Mouse (Mus musculus): Measurements from ENCODE around the gene Sipa1l1.
A peak's percentile ranks its signal among the peaks of the same experiment; 100 is the strongest.

Gene Sipa1l1

GRCm38 (mm10) chr12:82175709-82176108, 6.6 kb downstream of the Sipa1l1 start:
- peak; percentile 23 for DNase-seq (ENCODE audit: low read depth)

DNA sequence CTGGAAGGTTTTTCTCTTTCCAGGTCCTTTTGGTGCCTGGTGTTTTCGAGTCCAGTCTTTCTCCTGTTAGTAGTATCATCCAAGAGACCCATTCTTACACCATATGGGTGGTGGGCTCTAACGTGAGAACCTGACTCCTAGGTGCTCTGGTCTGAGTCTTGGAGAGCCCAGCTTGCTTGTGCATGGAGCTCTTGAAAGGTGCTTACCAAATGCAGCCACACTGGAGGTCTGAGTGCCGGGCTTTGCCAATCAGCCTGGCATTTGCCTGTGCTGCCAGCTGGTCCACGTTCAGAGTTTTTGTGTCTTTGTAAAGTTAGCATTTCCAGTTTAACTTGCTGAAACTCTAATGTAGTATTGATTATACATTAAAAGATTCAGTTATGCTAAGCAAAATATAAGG, 9.5 kb downstream of the Sipa1l1 start:
- no peak for DNase-seq (ENCODE audit: low read depth)

- DNase-seq (ENCODE audit: low read depth), result no peak
Observed at GRCm38 (mm10) chr12:82179626-82180025, 10.5 kb downstream of the Sipa1l1 start.

- peak; percentile 33 for DNase-seq (ENCODE audit: low read depth)
Observed at GRCm38 (mm10) chr12:82186156-82186555, 17.0 kb downstream of the Sipa1l1 start.

DNA sequence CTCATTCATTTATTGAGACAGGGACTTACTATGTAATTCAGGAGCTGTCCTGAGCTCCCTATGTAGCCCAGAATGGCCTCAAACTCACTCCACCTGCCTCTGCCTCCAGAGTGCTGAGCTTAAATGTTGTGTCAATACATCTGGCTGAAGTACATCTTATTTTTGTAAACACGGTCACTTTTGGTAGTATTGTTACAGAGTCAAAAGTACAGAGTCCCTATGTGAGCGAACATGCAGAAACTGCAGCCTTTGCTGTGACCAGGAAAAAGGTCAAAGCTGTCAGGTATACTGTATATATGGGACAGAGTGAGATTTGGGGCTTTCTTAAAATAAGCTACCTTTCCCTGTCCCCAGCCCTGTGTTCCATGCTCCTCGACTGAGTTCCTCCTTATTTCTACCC, 17.6 kb downstream of the Sipa1l1 start:
- DNase-seq (ENCODE audit: low read depth), result no peak

DNA sequence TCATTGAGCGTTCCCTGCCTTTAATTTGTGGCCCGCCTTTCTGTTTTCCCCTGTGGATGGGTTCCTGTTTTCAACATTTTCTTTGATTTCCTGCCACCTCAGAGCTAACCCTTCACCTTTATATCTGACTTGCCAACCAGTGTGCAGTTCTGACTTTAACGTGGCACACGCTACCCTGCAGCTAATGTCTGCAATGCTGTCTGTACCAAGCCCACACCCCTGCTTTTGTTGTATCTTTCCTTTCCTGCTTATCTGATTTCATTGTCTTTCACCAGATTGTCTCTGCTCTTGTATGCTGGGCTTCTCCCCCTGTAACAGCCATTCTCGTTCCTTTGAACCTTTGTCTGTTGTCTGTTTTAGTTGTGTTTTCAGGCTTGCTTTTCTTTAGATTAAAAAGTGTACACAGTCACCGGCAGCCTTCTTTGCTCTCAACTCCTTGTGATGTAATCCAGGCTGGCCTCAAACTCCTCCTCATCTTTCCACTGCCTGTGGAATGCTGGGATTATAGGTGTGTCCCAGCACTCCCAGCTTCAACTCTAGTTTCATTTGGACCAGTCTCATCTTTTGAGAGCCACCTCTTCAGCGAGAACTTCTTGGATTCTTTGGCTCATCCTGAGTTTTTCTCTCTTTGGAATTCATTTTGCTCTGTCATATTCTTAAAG, 18.2 kb downstream of the Sipa1l1 start:
- DNase-seq (ENCODE audit: low read depth), result peak; percentile 76

DNA sequence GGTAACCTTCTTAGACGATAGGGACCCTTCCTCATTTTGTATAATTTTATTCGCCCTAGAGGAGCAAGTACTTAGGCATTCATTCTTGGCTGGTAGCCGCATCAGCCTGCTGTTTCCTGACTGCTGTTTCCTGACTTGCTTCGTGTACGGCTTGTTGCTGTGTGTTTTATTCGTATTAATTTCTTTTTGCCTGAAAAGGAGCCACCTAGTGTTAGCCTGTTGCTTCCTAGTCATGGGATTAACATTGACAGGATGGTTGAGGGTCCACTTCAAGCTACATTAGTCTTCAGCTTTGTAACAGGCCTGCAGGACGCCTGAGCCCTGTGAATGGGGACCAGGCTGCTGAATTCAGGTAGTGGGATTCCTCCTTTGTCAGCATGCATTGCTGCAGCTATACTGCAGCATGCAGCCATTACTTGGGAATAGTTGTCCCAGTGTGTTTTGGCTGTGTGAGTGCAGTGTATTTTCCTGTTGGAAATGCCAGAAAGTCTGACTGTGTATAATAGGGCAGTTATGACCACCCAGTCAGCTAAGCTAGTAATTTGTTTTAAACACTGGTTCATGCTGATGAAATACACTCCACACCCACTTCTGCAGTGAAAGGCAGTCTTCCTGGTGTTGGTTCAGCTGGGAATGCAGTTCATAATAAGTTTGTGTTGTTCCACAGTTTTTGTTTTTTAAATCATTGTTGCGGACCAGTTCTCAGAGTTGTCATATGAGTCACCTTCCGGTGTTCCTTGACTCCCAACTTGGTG, 19.4 kb downstream of the Sipa1l1 start:
- DNase-seq (ENCODE audit: low read depth), result peak; percentile 42

- DNase-seq (ENCODE audit: low read depth), result peak; percentile 41
Observed at GRCm38 (mm10) chr12:82189076-82189675, 20.1 kb downstream of the Sipa1l1 start.

DNA sequence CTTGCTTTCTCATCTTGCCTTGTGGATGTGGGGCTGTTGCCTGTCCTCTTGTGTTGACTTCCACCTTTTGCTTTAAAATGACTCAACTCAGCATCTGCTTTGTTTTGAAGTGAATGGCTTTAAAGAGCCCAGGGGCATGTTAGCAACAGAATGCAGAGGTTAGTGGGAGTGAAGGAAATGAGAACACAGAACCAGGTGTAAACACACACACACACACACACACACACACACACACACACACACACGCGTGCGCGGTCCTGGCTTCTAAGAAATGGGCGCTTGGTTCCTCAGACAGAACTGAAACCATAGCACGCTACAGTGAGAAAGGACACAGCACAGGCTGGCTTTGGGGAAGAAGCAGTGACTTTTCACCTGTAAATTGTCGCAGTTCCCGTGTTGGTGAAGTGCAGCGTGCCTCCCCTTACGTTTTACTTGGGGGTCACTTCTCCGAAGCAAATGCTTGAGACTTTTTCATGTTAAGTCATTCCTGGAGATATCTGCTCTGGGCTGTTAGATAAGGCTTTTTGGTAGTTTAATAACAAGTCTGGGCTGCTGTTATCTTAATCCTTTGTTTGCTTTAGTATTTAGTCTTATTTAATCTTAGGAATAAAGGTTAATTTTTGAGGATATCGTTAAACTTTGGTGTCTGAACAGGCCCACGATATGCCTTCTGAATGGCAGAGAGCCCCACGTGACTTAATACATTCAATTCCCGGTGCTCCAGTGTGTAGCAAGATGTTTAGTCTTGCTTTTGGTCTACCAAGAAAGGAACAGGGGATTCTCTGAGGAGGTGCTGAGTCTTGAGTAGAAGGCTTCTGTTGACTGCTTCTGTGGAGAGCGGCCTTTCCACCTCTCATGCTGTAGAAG, 20.8 kb downstream of the Sipa1l1 start:
- peak; percentile 79 for DNase-seq (ENCODE audit: low read depth)

DNA sequence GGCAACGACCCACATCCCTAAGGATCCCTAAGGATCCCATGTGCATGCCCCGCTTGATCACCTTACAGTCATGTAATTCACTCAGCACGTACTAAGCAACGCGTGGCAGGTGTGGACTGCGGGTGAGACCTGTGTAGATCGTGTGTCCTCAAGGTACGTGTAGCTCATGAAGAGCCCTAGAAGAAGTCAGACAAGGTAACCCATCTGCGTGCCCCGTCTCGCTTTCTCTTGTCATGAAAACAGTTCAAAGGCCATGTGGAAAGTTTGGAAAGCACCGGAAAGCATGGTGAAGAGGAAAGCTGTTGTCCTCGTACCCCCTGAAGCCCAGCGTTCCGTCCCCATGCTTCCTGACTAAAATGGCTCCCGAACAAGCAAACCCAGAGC, 21.5 kb downstream of the Sipa1l1 start:
- DNase-seq (ENCODE audit: low read depth), result no peak

DNA sequence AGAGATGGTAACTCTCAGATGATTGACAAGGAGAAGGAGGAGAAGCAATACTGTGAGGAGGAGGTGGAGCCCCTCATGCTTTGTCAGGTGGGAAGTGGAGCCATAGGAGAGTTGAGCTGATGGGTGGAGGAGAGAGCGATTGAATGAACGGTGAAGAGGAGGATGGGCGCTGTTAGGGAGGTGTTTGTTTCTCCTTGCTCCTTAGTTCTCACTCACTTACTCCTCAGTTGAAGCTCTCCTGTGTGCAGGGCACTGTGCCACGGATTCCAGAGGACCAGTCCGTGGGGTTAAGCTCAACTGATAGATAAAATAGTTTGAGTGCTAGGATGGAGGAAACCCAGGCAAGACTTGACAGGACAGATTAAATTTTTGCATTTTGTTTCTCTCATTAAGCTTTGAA, 22.6 kb downstream of the Sipa1l1 start:
- DNase-seq (ENCODE audit: low read depth), result no peak

- DNase-seq (ENCODE audit: low read depth), result no peak
Observed at GRCm38 (mm10) chr12:82192641-82193054, 23.5 kb downstream of the Sipa1l1 start.

DNA sequence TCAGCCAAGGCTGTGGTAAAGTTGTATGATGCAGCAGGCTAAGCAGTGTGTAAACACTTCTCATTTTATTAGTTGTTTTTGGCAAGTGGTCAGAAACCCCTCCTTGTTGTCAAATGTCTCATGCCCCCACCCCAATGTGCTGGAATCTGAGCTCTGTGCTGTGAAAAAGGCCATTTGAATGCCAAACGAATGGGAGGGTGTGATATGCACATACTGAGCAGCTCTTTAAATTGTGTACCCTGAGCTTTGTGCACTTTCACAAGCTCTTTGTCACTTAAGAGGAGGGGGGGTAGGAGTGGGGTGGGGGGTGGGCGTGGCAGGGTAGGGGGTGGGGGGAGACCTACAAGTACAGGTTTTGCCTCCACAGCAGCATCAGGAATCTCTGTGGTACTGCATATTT, 24.4 kb downstream of the Sipa1l1 start:
- no peak for DNase-seq (ENCODE audit: low read depth)

DNA sequence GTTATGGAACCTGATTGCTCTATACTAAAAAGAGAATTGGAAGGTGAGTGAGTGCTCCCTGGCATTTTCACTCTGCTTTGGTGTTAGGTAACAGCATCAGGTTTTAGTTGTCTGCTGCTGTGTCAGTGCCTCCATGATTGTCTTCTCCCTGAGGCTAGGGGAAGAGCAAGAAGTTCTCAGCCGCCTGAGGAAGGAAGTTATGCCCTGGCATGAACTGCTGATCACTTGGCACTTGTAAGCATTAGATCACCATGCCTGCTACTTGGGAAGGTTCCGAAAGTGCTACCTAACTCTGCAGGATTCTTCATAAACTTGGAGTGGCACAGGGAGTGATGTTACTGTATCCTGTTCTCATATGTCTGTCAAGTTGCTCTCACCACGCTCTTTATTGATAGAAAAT, 25.8 kb downstream of the Sipa1l1 start:
- DNase-seq (ENCODE audit: low read depth), result no peak

DNA sequence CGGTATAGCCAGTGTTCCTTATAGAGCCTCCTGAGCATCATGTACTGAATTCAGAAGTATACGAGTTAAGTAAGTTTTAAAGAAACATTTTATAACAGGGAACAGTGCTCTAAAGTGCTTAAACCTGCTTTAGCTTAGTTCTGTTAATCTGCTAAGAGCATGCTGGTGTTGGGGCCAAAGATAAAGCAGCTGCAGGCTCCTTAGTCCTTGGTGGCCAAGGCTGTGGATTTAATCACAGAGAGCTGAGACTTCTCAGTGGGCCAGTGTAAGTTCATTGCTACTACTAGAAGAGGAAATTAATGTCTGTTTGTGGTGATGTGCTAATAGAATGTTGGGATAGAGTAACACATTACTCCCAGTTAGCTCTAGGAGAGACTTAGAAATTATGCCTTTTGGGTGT, 27.1 kb downstream of the Sipa1l1 start:
- no peak for DNase-seq (ENCODE audit: low read depth)

GRCm38 (mm10) chr12:82196615-82197146, 27.6 kb downstream of the Sipa1l1 start:
- no peak for DNase-seq (ENCODE audit: low read depth)

- no peak for DNase-seq (ENCODE audit: low read depth)
Observed at GRCm38 (mm10) chr12:82197207-82197606, 28.1 kb downstream of the Sipa1l1 start.

DNA sequence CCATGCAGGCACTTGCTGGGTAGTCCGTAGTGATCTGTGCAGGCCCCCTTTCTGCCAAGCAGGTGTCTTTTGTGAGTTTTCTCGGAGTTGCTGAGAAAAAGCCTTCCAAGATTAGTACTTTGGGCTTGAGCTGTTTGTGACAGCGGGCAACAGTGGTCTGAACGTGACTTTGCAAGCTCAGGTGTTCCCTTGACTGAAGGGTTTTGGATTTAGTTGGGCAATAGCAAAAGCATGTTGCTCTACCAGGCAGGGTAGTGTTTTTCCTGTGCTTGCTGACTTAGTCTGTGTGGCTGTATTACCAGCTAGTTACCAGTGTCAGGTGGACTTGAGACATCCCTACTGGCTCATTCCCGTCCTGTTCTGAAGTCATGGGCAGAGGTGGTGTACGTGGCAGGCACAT, 30.2 kb downstream of the Sipa1l1 start:
- no peak for DNase-seq (ENCODE audit: low read depth)

- no peak for DNase-seq (ENCODE audit: low read depth)
Observed at GRCm38 (mm10) chr12:82204106-82204505, 35.0 kb downstream of the Sipa1l1 start.

GRCm38 (mm10) chr12:82206857-82207647, 37.9 kb downstream of the Sipa1l1 start:
- no peak for DNase-seq (ENCODE audit: low read depth)

DNA sequence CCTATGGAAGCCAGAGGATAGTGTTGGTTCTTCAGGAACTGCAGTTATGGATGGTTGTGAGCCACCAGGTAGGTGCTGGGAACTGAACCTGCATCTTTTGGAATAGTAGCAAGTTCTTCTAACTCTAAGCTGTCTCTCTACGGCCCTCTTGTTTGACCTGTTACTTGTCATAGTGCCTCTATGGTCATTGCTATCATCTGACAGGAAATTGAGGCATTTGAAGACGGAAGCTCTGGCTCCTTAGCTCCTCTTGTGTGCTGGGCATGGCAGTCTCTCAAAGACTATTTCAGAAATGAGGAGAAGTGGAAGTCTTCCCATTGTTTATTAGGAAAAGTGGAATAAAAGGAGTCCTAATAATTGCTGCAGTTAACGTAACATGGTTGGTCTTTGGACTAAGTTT, 38.9 kb downstream of the Sipa1l1 start:
- no peak for DNase-seq (ENCODE audit: low read depth)
